Mouse (Mus musculus) induced T-regulatory cell, adult 2 months (primary cell): Measurements from ENCODE around the gene Vsig2.

Experiments used
- DNase-seq: peaks from one replicate; pipeline ENCODE4 v3.0.0-alpha.2; 2012; ENCODE audit warnings: low read depth

The Vsig2 gene

DNA sequence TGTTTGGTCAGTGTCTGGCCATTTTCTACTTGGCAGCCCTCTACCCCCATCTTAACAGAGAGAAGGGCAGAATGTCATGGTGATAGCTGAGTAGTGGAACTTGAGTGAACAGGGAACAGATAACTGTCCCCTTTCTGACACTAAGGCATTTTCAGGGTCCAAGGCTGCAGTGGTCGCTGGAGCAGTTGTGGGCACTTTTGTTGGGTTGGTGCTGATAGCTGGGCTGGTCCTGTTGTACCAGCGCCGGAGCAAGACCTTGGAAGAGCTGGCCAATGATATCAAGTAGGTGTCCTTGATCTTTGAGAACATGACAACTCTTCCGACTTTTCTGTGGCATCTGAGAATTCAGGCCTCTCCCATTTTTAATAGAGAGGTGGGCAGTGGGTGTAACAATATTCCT, 2.2 kb upstream of the Vsig2 start:
- no peak for DNase-seq

DNA sequence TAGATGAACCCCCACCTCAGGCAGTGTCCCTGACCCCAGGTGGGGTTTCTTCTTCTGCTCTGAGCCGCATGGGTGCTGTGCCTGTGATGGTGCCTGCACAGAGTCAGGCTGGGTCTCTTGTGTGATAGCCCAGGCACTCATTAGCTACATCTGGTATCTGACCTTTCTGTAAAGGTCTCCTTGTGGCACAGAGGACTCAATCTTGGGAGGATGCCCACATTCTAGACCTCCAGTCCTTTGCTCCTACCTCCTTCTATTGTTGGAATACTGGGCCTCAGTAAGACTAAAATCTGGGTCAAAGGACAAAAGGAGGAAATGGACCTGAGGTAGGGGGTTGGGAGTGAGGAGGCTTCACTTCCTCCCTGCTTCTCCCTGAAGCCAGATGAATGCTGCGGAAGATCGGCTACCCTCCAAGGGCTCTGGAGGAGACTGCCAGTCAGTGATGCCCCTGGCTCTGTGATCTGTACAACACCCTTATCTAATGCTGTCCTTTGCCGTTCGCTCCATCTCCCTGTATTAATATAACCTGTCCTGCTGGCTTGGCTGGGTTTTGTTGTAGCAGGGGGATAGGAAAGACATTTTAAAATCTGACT, 1.3 kb upstream of the Vsig2 start:
- no peak for DNase-seq

DNA sequence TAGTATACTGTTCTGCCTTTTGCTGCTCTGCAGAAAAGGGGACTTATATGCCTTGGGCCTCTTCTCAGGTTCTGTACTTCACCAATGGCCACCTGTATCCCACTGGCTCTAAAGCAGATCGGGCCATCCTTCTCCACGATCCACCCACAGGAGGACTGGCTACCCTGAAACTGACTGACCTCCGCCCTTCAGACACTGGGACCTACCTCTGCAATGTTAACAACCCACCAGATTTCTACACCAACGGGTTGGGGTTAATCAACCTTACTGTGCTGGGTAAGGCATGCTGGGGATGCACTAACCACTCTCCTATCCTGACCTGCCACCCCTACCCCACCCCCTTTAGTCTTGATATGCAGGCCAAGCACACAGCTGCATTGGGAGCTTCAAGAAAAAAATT, 1.2 kb downstream of the Vsig2 start:
- DNase-seq: no peak

DNA sequence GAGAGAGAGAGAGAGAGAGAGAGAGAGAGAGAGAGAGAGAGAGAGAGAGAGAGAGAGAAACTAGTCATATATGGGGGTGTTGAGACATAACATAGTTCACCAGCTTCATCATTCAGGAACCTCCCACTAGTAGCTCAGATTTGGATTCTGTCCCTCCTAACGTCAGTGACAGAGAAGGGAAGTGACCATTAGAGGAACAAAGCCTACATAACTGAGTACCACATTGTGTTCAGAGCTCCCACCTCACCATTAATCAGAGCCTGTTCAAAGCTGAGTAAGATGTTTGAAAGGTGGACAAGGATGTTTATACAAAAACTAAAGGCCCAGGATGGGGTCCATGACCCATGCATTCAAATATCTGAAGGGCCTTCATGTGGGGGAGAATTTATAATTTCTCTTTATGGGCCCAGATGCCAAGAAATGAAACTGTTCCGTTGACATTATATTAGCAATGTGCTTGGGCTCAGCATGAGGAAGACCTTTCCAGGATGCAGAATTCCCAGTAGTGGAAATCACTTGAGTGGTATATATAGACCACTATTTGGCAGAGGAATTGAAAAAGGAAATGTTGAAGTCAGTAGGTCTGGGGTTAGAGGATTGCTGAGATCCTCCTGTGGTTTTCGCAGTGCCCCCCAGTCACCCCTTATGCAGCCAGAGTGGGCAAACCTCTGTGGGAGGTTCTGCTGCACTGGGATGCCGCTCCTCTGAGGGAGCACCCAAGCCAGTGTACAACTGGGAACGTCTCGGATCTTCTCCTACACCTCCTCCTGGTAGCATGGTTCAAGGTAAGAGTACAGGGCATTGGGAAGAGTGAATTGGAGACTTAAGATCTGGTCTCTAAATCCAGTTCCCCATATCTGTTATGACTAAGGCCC, 1.9 kb downstream of the Vsig2 start:
- DNase-seq: no peak

DNA sequence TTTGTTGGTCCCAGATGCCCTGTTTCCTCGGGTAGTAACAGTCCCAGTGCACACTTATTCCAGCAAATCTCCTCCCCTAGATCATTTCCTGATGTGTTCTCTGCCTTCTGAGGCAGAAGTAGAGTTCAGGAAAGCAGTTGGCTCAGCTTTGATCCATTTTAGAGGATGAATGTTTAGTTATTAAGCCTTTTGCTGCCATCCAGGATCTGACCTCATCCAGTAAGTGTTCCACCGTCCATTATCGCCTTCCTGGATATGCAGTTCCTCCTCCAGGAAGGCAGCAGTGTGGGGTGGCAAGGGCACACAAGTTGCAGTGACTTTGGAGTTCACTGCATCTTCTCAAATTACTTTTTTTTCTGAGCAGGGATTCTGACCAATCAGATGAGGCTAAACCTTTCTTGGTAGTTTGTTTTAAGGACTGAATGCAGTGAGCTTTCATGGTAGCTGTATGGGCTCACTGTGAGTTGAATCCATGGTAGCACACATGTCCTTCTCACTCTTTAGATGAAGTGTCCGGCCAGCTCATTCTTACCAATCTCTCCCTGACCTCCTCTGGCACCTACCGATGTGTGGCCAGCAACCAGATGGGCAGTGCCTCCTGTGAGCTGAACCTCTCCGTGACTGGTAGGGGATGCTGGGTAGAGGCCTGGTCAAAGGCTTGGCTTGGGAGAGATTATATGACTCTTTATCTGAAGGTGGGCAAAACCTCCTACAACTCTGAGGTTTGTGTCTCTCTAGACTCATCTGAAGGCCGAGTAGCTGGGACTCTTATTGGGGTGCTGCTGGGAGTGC, 3.0 kb downstream of the Vsig2 start:
- no peak for DNase-seq

DNA sequence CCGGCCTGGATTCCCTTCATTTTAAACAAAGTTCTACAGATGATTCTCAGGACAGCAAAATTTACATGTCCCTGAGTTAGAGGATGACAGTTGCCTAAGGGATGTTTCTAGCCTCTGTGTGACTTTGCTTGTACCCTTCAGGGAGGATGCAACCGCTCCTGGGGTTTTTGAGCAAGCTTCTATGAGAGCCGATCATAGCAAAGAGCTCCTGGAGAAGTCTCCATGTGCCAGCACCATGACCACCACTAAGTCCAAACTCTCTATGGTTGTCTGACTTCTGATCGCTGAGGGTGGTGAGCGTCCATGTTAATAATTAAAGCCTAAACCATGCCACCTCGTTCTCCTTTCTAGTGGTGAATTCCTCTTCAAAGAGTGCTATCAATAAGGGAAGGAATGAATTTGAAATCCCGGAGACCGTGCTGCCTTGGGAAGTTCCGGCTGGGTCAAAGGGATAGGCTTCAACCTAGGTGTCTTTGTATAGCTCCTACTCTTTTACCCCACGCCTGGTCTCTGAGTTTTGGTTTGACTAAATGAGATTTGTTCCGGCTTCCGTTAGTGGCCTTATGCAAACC, 4.9 kb downstream of the Vsig2 start:
- no peak for DNase-seq

DNA sequence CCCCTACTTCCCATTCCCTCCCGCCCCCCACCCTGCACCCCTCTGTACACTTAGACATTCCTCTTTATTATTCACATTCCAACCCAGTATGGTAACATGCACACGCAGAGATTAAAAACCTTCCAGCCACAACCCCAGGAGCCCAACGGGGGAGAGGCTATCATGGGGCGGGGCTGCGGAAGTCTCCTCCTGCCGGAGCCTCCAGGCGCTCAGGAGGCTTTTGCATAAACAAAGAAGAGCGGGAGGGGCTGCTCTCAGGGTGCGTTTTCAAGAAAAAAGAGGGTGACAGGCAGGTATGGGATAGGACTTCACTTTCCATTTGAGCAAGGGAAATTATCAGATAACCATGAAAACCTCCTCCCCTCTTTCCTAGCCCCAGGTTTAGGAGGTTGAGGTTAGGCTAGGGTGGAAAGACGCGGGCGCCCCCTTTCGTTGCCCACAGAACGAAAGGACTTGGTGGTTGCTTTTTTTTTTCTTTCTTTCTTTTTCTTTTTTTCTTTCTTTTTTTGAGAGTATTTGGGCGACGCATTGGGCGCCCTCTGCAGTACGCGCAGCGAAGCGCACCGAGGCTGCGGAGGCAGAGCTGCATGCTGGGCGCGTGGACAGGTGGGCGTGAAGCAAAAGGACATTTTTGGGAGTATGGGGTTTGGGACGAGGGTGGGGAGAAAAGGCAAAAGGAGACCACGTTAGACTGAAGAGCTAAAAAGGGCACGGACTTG, 5.6 kb downstream of the Vsig2 start:
- peak; percentile 67 for DNase-seq

GRCm38 (mm10) chr9:37545166-37545610, 6.1 kb downstream of the Vsig2 start:
- DNase-seq: no peak

DNA sequence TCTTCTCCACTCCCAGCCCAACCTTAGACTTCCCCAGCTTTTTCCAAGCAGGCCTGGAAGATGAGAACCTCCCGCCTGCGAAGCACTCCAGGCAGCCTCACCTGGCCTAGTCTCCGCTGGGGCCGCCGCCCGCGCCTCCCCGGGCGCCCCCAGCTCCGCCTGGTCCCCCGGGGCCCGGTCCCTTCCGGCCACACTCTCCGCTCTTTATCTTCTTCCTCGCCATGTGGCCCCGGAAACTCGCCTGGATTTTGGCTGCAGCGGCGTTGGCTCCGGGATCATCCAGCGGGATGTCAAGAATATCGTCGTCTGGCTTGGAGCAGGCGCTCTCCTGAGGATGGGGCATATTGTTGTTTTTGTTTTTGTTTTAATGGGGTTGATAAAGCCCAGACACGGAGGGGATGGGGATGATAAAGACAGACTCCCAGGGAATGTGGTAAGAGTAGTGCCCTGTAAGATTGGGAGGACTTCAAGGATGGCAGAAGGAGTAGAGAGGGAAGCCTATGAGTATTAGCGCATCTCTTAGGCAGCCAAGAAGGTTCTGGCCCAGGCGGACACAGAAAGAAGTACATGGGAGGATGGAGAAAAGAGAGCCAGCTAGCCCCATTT, 6.9 kb downstream of the Vsig2 start:
- DNase-seq: no peak

GRCm38 (mm10) chr9:37546889-37547288, 7.8 kb downstream of the Vsig2 start:
- DNase-seq: peak; percentile 32

DNA sequence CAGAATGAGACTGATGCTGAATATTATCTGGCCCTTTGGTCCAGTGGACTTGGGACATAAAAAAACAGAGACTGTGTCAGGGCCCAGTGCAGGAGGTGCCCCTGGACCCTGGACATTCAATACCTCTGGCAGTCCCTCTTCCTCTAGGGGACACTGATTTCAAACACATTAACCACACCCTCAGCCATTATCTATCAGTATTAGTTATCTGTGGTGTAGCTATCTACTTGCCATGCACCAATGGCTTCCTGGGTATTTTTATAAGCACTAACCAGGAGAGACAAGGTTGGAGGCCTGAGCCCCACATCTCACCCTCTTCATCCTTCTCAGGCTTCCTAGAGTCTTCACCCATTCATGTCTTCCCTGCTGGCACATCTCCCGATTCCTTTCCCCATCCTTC, 11.4 kb downstream of the Vsig2 start:
- no peak for DNase-seq

DNA sequence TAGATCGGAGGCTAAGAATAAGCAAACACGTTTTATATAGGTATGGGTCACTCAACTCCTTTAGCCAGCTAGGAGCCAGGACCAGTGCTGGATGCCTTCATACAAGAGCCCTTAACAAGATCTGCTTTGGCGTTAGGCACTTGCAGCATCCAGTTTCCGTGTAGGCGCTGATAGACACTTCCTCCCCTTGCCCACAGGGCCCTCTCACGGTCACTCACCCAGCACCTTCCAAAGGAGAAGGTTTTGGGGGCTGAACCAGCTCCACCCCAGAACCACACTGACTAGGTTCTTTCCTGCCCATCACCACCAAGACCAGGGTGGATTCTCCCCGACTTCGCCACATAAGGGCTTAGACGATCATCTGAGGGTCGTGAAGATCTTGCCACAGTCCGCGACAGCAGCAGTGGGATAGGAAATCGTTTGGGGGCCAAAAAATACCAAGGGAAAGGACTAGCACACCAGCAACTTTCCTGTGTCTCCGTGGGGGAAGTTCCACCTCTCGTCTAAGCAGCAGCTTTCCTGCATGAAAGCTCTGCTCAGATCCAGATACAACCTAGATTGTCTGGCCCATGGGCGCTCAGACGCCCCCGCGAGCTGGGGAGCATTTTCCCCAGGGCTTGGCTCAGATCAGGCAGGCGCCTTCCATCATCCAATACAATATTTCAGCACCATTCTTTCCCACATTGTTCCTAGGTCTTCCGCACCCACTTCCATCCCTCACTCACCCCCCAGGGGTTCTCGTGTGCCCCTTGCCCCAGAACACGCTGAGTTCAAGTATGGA, 12.9 kb downstream of the Vsig2 start:
- DNase-seq: no peak

DNA sequence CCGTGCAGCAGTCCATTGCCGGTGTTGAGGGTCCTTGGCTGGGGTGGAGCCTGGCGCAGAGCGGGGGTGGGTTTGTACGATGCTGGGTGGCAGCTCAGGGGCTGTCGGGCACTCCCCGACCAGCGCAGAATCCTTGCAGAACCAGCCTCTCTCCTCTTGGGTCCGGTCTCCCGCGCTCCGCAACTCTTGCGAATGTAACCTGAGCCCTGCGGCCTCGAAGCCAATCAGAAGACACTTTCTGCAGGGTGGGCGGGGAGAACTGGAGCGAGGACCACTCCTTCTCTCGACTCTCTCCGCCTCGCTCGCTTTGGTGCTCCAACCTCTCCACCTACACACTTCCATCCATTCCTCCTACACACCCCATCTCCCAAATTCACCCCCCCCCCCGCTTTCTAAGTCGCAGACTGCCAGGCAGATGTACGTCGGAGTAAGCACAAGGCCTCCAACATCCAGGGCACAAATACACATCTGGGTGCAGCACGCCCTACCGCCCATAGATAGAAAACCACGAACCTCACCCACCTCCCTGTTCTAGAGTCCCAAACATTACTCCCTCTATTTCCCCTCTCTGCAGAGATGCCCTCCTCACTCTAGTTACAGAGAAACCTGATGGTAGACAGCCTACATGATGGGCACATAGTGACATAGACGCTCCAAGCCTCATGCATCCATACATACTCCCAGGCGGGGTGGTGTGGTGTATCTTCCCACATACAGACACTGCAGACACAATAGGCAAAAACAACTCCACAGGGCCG, 13.7 kb downstream of the Vsig2 start, which contains the start of gene Nrgn:
TSS of gene Nrgn (minus strand) at position 369 of the 758 bp plus-strand sequence.
- peak; percentile 50 for DNase-seq

- peak; percentile 11 for DNase-seq
Observed at GRCm38 (mm10) chr9:37554279-37554678, 15.2 kb downstream of the Vsig2 start.

DNA sequence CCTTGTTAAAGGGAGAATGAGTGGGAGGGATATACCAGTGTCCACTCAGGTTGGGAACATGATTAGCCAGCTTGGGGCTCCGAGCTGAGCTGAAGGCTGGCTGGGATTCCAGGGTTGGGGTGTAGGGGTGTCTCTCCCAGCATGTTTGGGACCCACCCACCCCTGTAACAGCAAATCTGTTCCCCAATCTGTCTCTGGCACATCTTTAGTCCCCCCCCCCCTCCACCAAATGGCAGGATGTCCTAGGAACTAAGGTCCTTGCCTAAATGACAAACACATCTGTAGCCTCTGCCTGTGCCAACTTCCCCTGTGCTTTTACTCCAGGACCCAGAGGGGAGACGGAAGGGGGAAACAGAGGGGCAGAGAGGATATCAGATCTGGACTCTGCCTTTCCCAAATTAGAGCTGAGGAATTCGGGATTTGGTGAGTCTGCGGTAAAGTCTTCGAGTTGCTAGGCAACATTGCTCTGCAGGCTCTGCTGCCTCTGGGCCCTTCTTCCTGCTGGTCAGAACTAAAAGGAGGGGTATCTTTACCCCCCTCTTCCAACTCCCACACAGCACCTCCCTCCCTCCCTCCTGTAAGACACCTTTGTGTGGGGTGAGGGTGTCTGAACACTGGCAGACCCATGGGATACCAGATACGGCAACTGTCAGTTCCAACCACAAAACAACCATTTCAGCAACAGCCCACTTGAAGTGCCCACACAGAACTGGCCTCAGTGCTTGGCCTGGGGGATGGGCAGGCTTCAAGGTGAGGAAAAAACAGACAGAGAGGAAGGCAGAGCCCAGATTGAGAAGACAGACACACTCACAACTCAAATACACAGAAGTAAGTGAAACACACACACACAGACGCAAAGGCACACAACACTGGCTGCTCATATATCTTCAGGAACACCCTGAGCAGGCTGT, 16.0 kb downstream of the Vsig2 start, which contains the start of gene Siae:
TSS of gene Siae (plus strand) at position 861 of the 911 bp plus-strand sequence.
- no peak for DNase-seq

GRCm38 (mm10) chr9:37556366-37556765, 17.3 kb downstream of the Vsig2 start:
- DNase-seq: no peak

GRCm38 (mm10) chr9:37560617-37561016, 21.6 kb downstream of the Vsig2 start:
- DNase-seq: no peak

DNA sequence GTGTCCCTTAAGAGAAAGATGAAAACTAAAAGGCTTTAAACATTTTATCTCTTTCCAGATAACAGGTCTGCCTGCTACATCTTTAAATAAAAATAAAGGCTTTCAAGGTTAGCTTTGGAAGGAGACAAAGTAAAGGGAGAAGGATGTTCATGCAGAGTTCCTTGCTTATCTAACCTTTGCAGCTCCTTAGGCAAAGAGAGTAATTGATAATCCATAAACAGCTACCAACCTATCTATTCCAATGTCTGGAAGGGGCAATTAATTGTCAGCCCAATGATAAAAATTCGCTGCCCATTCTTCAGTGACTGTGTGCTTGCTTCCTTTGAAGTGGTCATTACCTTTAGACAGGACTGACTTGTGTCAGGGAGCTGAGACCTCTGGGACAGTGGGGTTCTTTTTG, 24.8 kb downstream of the Vsig2 start:
- DNase-seq: no peak
